Mouse (Mus musculus): ENCODE data around the gene Mblac2.
A peak's percentile ranks its signal among the peaks of the same experiment; 100 is the strongest.

The Mblac2 gene

GRCm38 (mm10) chr13:81736606-81737005, 25.5 kb downstream of the Mblac2 start:
- no peak for DNase-seq (ENCODE audit: low read depth, low spot score)

DNA sequence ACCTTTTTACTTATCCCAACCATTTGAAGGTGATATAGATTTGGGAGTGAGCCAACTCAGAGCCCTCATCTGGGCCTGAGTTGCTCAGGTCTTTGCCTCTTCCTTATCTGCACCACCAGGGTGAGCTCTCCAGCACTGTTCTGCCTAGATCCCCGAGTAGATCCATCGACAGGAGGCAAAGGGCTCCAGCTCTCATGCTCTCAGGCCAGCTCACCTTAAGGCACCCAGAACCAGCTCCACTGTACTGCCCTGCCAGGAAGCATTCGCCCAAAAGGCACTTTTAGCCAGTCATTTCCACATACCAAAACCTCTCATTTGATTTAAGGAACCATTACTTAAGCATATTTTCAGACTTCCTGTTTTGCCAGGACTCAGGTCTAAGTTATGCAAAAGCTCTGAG, 29.8 kb downstream of the Mblac2 start:
- DNase-seq (ENCODE audit: low read depth, low spot score), result no peak

DNA sequence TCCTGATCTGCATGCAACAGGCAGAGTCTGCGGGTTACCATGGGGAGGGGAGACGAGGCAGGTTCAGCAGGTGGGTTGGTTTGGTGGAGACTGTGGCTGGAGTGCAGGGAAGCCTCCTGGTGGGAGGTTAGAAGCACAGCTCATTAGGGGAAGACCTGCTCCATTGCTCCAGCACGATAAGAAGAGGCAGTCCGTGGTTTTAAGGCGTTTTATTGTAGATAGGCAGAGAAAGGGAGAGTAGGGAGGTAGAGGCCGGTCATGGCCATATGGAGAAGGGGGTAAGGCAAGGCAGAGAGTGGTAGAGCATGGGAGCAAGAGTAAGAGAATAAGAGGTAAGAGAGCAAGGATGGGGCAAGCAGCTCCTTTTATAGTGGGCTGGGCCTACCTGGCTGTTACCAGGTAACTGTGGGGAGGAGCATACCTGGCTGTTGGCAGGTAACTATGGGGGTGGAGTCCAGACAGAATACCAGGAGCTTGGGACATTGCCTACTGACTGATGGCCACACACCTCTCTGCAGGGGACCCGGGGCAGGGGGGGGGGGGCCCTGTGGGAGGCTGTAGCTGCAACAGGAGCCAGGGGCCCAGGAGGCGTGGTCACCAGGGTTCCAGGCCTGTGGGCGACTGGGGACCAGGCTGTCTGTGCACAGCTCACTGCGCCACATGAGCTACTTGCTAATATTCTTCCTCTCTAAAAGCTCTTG, 32.4 kb downstream of the Mblac2 start:
- no peak for DNase-seq (ENCODE audit: low read depth, low spot score)

GRCm38 (mm10) chr13:81744092-81744396, 32.9 kb downstream of the Mblac2 start:
- DNase-seq (ENCODE audit: low read depth, low spot score), result no peak

DNA sequence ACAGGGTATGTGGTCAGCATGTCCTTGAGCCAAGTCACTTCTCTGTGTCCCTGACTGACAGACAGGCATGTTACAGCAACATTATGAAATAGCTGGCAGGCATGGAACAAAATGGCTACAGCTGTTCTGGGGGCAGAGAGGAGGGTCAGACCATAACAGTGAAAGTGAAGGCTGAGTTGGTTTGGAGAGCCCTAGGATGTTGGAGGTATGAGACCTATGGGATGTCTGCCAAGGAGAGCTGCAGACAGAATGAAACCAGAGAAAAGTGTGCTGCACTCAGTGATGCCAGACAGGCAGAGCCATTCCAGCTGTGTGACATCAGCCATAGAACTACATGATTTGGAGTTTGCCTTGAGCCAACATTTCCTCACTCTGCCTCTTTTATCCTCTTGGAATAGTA, 43.7 kb downstream of the Mblac2 start:
- DNase-seq (ENCODE audit: low read depth, low spot score), result no peak

- DNase-seq (ENCODE audit: low read depth, low spot score), result no peak
Observed at GRCm38 (mm10) chr13:81755324-81755723, 44.2 kb downstream of the Mblac2 start.

GRCm38 (mm10) chr13:81757058-81757660, 46.0 kb downstream of the Mblac2 start:
- no peak for DNase-seq (ENCODE audit: low read depth, low spot score)

GRCm38 (mm10) chr13:81760379-81760778, 49.2 kb downstream of the Mblac2 start:
- no peak for DNase-seq (ENCODE audit: low read depth, low spot score)

- no peak for DNase-seq (ENCODE audit: low read depth, low spot score)
Observed at GRCm38 (mm10) chr13:81761566-81762186, 50.5 kb downstream of the Mblac2 start.

DNA sequence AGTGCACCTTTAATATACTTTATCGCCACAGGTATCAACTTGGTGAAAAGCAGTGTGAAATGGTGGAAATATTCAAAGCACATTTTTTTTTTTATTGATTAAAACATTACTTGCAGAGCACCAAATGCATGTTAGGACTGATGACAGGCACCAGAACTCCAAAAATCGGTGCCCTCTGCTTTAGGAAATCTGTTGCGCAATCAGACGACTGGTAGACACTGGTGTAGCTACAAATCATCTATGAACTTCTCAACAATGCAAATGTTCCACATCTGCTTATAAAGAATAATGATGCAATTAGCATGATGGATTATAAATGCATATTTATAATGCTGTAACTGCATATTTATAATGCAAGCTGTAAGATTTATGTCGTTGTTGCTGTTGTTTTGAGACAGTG, 53.0 kb downstream of the Mblac2 start:
- no peak for DNase-seq (ENCODE audit: low read depth, low spot score)

GRCm38 (mm10) chr13:81767038-81767659, 56.0 kb downstream of the Mblac2 start:
- DNase-seq (ENCODE audit: low read depth, low spot score), result peak; percentile 16

- DNase-seq (ENCODE audit: low read depth, low spot score), result no peak
Observed at GRCm38 (mm10) chr13:81776217-81776616, 65.1 kb downstream of the Mblac2 start.

DNA sequence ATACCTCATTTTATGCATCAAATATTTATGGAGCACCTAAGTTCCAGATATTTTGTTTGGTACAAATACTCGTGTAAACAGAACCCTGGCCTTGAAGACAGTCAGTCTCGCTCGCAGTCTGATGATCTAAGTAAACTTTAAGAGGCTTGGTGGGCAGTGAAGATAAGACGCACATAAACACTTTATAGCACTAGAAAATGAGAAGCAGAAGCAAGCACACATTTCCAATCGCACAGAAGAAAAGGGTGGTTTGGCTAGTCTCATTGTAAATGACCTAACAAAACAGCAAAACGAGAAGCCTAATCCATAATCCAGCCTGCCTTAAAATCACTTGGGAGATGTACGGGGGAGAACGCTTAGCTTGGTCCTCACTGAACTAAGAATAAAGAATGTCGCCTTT, 71.3 kb downstream of the Mblac2 start:
- no peak for DNase-seq (ENCODE audit: low read depth, low spot score)

- DNase-seq (ENCODE audit: low read depth, low spot score), result peak; percentile 82
Observed at GRCm38 (mm10) chr13:81782971-81783404, 71.8 kb downstream of the Mblac2 start, which contains the start of gene Cetn3. Gene Cetn3 (plus strand): TSS chr13:81783077.

- DNase-seq (ENCODE audit: low read depth, low spot score), result peak; percentile 87
Observed at GRCm38 (mm10) chr13:81783405-81784342, 72.5 kb downstream of the Mblac2 start.

- no peak for DNase-seq (ENCODE audit: low read depth, low spot score)
Observed at GRCm38 (mm10) chr13:81785766-81786480, 74.8 kb downstream of the Mblac2 start.

- DNase-seq (ENCODE audit: low read depth, low spot score), result no peak
Observed at GRCm38 (mm10) chr13:81790160-81790559, 79.0 kb downstream of the Mblac2 start.

DNA sequence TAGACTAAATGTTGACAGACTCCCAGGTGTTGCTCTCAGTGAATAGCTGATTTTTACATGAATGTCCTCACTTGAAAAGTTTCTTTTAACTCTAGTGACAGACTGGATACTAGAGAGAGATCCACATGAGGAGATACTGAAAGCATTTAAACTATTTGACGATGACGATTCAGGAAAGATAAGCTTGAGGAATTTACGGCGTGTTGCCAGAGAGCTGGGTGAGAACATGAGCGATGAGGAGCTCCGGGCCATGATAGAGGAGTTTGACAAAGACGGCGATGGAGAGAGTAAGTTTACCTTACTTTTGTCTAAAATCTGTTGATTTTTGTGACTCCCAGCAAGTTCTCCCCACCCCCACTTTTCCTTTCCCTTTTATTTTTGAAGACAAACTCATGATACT, 80.7 kb downstream of the Mblac2 start:
- DNase-seq (ENCODE audit: low read depth, low spot score), result no peak

GRCm38 (mm10) chr13:81793850-81794249, 82.7 kb downstream of the Mblac2 start:
- DNase-seq (ENCODE audit: low read depth, low spot score), result no peak

DNA sequence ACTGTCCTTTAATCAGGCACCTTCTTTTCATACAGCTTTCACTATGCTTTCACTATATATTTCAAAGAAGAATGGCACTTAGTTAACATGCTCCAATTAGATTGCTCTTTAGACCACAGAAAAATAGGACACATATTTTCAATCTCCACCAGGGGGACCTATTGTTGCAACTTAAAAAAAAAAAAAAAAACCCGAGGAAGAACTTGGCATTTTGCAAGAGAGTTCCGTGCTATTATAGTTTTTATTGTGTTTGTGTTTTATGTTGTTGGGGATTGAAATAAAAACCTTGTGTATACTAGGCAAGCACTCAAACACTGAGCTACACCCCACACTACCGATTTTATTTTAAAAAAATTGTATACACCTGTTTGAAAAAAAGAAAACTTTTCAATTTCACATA, 90.0 kb downstream of the Mblac2 start:
- no peak for DNase-seq (ENCODE audit: low read depth, low spot score)
